Mouse (Mus musculus) embryonic facial prominence, embryonic 10.5 days (tissue): ENCODE measurements at regions not wholly inside any gene's neighbourhood (a gene's known extent, or its start where the extent isn't known, plus 50 kb on each side); places are given as distances from the start of the nearest gene placed in this dataset.

Source experiments
- DNase-seq: peaks from one replicate; pipeline ENCODE4 v3.0.0-alpha.2; 2017; ENCODE audit warnings: low spot score
- H3K27ac ChIP-seq: fragments of 300-500 bp; sonication (generic); replicated peaks from 2 replicates; pipeline ENCODE4 v1.5.1; 2016; ENCODE audit warnings: mild to moderate bottlenecking
- H3K27me3 ChIP-seq: fragments of 300-500 bp; sonication (generic); replicated peaks from 2 replicates; pipeline ENCODE4 v1.6.1; 2016; ENCODE audit warnings: low read depth, mild to moderate bottlenecking; ENCODE audit not compliant: poor library complexity, severe bottlenecking
- H3K36me3 ChIP-seq: fragments of 300-500 bp; sonication (generic); replicated peaks from 2 replicates; pipeline ENCODE4 v1.6.1; 2016; ENCODE audit warnings: mild to moderate bottlenecking, moderate library complexity
- H3K4me1 ChIP-seq: fragments of 300-500 bp; sonication (generic); 2 replicates; pipeline ENCODE4 v1.6.1; 2016
- H3K4me3 ChIP-seq: fragments of 300-500 bp; sonication (generic); 2 replicates; pipeline ENCODE4 v1.5.1; 2016; ENCODE audit warnings: mild to moderate bottlenecking, moderate library complexity
- H3K9me3 ChIP-seq: fragments of 300-500 bp; sonication (generic); 2 replicates; pipeline ENCODE4 v1.6.1; 2016; ENCODE audit warnings: mild to moderate bottlenecking
- WGBS: fragments of 180-500 bp; shearing (Covaris S2); methylation state at CpG from one replicate; pipeline ENCODE4 v1.1.7; 2016; 5-methylcytosine and 5-hydroxymethylcytosine counted together

DNA sequence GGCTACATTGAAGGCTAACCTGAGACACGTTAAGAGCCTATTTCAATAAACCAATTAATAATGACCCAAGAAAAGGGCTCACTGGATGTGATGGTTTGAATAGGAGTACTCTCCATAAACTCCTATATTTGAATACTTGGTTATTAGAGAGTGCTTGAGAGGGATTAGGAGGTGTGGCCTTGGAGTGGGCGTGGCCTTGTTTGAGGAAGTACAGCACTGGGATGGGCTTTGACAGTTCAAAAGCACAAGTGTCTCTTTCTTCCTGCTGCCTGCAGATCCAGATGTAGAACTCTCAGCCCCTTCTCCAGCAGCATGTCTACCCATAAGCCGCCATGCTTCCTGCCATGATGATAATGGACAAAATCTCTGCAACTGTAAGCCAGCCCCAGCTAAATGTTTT lies 89.7 kb upstream of the Wnt4 start:
- peaks cover 17% of the 10 kb centered on the region for H3K4me1 ChIP-seq
- H3K36me3 ChIP-seq: no peaks in the 10 kb centered on the region
- H3K4me3 ChIP-seq: no peak overlapping the region
- H3K27me3 ChIP-seq: 0 out of 2 replicates have a peak, but pooled peaks cover 10% of the 10 kb centered on the region
- no peaks in the 10 kb centered on the region for H3K9me3 ChIP-seq
- WGBS: 74% methylated on average over 3 of the region's 3 CpGs
- H3K27ac ChIP-seq: no peak overlapping the region
- no peak for DNase-seq

DNA sequence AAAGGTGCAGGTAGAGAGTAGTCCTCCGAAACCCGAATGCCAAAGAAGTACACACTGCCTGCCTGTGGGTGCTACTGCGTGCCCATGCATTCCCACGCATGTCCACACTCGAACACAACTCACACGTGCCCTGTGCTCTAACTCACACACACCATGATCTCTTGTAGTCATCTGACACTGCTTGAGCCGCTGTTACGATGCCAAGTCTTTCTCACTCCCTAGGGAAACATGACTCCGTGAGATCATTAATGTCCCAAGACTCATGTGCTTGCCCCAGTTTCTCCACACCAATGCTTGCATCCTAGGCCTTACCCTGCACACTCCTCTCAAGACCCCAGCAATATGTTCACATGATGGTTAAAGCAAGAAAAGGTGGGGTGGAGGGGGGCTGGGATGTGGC lies 90.2 kb upstream of the Wnt4 start:
- no peak for DNase-seq
- Histone ChIP-seq H3K27ac (no peak overlapping the region), H3K9me3 (no peaks in the 10 kb centered on the region), H3K27me3 (0 out of 2 replicates have a peak, but pooled peaks cover 10% of the 10 kb centered on the region), H3K4me1 (peaks cover 17% of the 10 kb centered on the region), H3K4me3 (no peak overlapping the region), H3K36me3 (no peaks in the 10 kb centered on the region)
- 89% methylated on average over 9 of the region's 9 CpGs for WGBS

DNA sequence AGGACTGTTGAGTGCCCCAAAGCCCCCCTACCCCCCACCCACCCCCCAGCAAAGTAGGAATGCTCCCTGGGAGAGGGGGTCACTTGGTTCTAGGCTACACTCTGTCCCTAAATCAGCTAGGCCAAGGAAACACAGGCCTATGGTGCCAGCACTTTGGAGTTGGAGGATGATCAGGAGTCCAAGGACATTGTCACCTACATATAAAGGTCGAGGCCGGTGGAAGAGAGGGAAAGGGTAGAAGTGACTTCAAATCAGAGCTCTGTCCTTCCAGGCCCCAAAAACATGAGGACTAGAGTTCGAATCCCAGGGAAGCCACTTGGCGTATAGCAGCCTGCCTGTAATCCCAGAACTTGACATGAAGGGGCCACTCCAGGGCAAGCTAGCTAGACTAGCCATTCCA lies 92.3 kb upstream of the Wnt4 start:
- 0 out of 2 replicates have a peak, but pooled peaks cover 3% of the 10 kb centered on the region for H3K27me3 ChIP-seq
- H3K36me3 ChIP-seq: no peaks in the 10 kb centered on the region
- H3K9me3 ChIP-seq: no peaks in the 10 kb centered on the region
- peak overlapping the region; percentile 45; the same call in 1 of the 2 replicates for H3K27ac ChIP-seq
- WGBS: 83% methylated on average over 4 of the region's 4 CpGs
- H3K4me3 ChIP-seq: no peak overlapping the region
- DNase-seq: no peak
- peaks cover 17% of the 10 kb centered on the region for H3K4me1 ChIP-seq

DNA sequence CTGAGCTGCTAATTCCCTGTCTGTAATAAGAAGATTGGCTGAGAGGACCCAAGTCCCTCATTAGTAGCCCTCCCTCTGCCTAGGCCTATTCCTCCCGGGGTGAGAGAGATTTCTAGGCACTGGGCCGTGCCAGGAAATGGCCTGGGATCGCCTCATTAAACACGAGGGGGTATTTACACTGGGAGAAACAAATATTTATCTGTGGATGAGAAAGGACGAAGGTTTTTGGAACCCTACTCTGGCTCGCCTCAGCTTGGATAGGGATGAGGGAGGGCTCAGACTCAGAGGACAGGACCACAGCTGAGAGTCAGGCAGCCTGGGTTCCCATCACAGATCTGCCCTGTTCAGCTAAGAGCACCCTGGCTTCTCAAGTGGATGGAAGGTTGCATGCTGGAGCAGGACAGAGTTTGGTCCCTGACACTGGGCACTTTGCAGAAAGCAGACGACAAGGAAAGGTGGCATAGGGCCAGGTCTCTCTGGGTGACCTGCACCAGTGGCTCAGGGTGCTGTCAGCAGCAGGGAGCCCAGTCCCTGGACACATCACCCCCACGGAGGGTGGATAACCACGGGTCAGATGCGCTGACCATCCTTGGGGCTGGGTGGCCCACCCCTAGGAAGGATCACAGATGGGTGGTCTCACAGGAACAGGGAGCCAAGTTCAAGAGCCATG lies 94.0 kb upstream of the Wnt4 start:
- Histone ChIP-seq H3K9me3 (no peaks in the 10 kb centered on the region), H3K36me3 (no peaks in the 10 kb centered on the region), H3K4me1 (peaks cover 13% of the 10 kb centered on the region), H3K27ac (no peak overlapping the region), H3K4me3 (no peak overlapping the region), H3K27me3 (no peaks in the 10 kb centered on the region)
- 66% methylated on average over 10 of the region's 10 CpGs for WGBS
- DNase-seq: no peak

DNA sequence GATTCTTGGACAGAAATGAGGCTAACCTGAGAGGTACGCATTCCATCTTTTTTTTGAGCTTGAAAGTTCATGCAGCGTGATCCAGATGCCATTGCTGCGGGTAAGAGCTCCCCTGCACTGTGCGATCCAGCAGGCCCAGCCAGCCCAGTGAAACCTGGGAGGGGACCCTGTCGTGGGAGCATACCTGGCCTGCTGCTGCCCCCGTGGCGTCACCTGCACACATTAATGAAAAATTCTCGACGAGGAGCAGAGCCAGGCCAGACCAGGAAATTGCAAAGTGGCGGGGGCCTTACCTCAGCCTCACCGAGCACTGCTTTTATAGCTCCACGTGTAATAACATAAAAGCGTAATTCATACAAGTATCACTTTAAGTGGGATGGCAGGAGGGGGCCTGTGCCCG lies 94.7 kb upstream of the Wnt4 start:
- no peaks in the 10 kb centered on the region for H3K9me3 ChIP-seq
- WGBS: 86% methylated on average over 14 of the region's 14 CpGs

DNA sequence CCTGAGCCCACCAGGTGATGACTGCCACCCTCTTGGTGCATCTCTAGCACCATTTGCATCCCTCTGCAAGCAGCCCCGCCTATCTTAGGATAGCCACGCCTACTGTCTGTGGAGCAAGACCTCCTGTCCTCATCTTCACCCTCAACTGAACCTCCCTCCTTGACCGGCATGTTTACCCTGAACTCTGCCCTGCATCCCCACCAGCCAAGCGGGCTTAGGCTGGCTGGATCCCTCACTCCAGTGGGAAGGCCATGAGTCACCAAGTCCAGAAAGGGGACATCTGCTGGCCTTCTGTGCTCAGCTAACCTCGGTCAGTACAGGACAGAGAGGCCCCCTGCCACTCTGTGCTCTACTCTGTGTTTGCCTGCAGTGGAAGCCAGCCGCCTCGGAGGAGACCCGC lies 96.0 kb upstream of the Wnt4 start:
- DNase-seq: no peak
- WGBS: 65% methylated on average over 8 of the region's 8 CpGs
- H3K27me3 ChIP-seq: no peaks in the 10 kb centered on the region
- H3K36me3 ChIP-seq: no peaks in the 10 kb centered on the region
- 0 out of 2 replicates have a peak overlapping the region, but pooled peaks have one; percentile 21 for H3K27ac ChIP-seq
- H3K4me3 ChIP-seq: no peak overlapping the region
- H3K4me1 ChIP-seq: peaks cover 13% of the 10 kb centered on the region
- no peaks in the 10 kb centered on the region for H3K9me3 ChIP-seq

More for the DNA sequence above, 94.7 kb upstream of the Wnt4 start:
- Histone ChIP-seq H3K36me3 (no peaks in the 10 kb centered on the region), H3K4me1 (peaks cover 13% of the 10 kb centered on the region), H3K27ac (no peak overlapping the region), H3K4me3 (no peak overlapping the region), H3K27me3 (no peaks in the 10 kb centered on the region)
- DNase-seq: no peak

DNA sequence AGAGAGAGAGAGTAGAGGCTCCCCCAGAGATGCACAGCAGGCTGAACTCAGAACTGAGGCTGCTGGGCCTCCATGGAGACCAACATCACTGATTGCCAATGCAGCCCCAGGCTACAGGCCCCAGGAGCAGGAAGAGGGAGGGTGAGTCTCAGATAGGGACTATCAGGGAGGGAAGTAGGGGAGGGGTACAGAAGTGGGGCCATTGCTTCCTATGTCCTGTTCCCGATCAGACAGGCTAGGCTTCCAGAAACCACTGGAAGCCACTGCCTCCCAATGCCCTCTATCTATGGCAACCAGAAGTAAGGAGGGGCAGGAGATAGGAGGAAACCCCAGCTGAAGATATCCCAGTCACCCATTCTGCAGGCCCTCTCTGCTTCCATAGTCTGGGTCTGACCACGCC lies 97.2 kb upstream of the Wnt4 start:
- H3K4me1 ChIP-seq: peaks cover 13% of the 10 kb centered on the region
- no peak overlapping the region for H3K4me3 ChIP-seq
- DNase-seq: no peak
- H3K27me3 ChIP-seq: no peaks in the 10 kb centered on the region
- 70% methylated on average over 2 of the region's 2 CpGs for WGBS
- H3K36me3 ChIP-seq: no peaks in the 10 kb centered on the region
- no peaks in the 10 kb centered on the region for H3K9me3 ChIP-seq
- H3K27ac ChIP-seq: no peak overlapping the region

DNA sequence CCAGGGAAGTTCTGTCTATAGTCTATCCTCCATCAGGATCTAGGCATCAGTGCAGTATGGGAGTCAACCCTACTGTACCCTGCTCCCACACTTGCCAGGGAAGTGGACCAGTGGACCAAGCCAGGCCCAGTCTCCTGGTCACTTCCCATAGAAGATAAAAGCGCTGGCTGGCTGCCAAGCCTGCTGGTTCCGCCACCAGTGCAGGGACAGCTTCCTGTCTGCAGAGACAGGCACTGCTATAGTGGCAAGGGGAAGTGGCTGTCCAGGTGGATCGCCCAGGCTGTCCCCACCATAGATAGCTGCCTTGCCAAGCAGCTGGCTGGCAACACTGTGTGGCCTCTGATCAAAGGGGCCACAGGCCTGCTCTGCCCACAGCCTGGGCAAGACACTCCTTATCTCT lies 98.5 kb upstream of the Wnt4 start:
- Histone ChIP-seq H3K27me3 (no peaks in the 10 kb centered on the region), H3K27ac (no peak overlapping the region), H3K4me1 (0 out of 2 replicates have a peak, but pooled peaks cover 3% of the 10 kb centered on the region), H3K9me3 (no peaks in the 10 kb centered on the region), H3K4me3 (no peak overlapping the region), H3K36me3 (no peaks in the 10 kb centered on the region)
- WGBS: 76% methylated on average over 3 of the region's 3 CpGs
- no peak for DNase-seq

DNA sequence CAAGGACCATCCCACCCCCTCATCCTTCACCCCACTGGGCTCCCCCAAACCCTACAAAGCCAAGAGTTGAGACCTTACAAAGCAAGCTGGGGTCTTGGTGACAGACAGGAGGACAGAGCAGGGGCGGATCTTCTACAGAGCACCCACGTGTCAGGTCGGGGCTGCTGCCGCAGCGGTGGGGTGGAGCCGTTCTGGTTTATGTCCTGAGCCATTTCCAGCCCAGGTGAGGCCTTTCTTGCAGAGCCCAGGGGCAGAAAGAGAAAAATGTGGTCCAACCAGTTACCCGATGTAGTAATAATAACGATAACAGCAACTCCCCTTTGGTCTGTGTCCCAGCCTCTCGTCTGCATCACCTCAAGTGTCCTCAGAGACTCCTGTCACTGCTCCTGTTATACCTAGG lies 112.4 kb upstream of the Wnt4 start:
- Histone ChIP-seq H3K27ac (peak overlapping the region; percentile 37; the same call in 1 of the 2 replicates), H3K9me3 (no peaks in the 10 kb centered on the region), H3K36me3 (no peaks in the 10 kb centered on the region), H3K4me3 (peak overlapping the region; percentile 40), H3K27me3 (peaks cover 32% of the 10 kb centered on the region), H3K4me1 (peaks cover 15% of the 10 kb centered on the region)
- 37% methylated on average over 9 of the region's 9 CpGs for WGBS
- DNase-seq: peak; percentile 50

DNA sequence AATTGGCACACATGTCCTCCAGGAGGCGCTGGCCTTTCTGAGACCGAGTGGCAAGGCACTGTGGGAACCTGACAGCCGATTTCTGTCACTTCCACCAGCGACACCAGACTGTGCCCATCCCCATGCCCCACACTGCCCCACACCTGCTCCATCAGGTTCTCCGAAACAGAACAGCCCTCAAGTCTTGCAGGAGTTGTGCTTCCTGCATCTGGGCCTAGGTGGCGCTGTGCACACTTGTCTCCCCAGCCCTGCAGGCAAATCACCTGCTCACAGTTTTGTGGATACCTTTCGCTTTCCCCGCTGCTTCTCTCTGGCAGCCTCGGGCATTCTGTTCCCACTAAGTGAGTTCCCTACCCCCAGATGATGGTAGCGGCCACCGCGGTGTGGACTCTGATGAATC lies 112.9 kb upstream of the Wnt4 start:
- H3K4me1 ChIP-seq: peaks cover 15% of the 10 kb centered on the region
- peak overlapping the region; percentile 37; the same call in 1 of the 2 replicates for H3K27ac ChIP-seq
- peak overlapping the region; percentile 40 for H3K4me3 ChIP-seq
- no peaks in the 10 kb centered on the region for H3K36me3 ChIP-seq
- H3K27me3 ChIP-seq: peaks cover 32% of the 10 kb centered on the region
- H3K9me3 ChIP-seq: no peaks in the 10 kb centered on the region
- peak; percentile 86 for DNase-seq
- WGBS: 4% methylated on average over 12 of the region's 12 CpGs

DNA sequence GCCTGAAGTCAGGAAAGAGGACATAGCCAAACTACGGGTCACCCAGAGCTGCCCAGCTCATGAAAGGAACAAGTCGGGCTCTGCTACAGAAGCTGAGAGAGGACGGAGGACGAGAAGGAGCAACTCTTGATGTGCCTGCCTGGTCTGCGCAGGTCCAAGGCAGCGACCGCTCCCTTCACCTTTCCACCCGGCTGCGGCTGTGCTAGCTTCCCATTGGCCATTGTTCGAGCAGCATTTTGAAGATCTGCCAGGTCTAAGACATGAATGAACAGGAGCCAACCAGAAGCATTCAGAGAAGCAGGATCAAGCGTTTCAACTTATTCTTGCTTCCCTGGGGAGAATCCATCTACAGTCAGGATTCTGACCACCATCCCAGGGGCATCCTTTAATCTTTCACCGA lies 113.3 kb upstream of the Wnt4 start:
- H3K27me3 ChIP-seq: peaks cover 32% of the 10 kb centered on the region
- DNase-seq: no peak
- no peak overlapping the region for H3K4me3 ChIP-seq
- WGBS: 65% methylated on average over 12 of the region's 12 CpGs
- H3K36me3 ChIP-seq: no peaks in the 10 kb centered on the region
- H3K9me3 ChIP-seq: no peaks in the 10 kb centered on the region
- no peak overlapping the region for H3K27ac ChIP-seq
- peaks cover 15% of the 10 kb centered on the region for H3K4me1 ChIP-seq

DNA sequence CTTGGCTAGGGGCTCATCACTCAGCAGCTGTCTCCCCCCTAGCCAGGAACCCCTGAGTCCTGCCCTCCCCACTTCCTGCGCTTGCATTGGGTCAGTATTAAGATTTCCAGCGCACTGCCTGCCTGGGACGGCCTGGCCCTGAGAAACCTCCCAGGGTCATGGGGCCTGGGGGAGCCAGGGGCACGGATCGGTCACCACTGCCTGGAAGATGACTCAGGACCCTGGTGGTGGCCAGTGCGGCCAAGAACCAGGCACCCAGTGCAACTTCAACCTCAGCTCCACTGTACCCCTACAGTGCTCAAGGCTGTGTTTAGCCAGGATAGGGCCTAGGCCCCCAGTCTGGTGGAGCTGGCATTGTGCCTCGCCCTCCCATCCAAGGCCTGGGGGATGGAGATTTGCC lies 111.9 kb upstream of the Zbtb40 start:
- Histone ChIP-seq H3K27ac (no peak overlapping the region), H3K27me3 (peaks cover 27% of the 10 kb centered on the region), H3K4me3 (no peak overlapping the region), H3K4me1 (peaks cover 13% of the 10 kb centered on the region), H3K36me3 (no peaks in the 10 kb centered on the region), H3K9me3 (no peaks in the 10 kb centered on the region)
- 80% methylated on average over 7 of the region's 7 CpGs for WGBS
- DNase-seq: no peak

DNA sequence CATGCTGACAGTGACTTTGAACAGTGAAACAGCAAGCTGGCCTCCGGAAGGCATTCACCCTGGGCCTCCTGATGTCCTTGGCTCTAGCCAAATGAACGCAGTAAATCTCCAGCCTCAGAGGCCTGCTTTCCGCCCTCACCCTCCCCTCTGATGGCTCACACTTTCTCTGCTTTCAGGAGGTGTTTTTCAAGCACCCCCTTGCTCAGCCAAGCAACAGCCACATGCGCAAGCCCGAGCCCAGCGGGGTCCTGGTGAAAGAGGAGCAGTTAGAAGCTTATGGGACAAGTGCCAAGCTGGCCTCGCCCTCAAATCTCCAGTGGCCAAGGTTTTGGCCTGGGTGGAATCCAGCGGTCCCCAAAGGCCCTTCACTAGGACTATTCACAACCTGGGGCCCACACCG lies 109.6 kb upstream of the Zbtb40 start:
- Histone ChIP-seq H3K27me3 (peaks cover 4% of the 10 kb centered on the region; the same call in 1 of the 2 replicates), H3K4me3 (no peak overlapping the region), H3K4me1 (0 out of 2 replicates have a peak, but pooled peaks cover 3% of the 10 kb centered on the region), H3K36me3 (no peaks in the 10 kb centered on the region), H3K9me3 (no peaks in the 10 kb centered on the region), H3K27ac (no peak overlapping the region)
- 84% methylated on average over 9 of the region's 9 CpGs for WGBS
- no peak for DNase-seq
